Mouse (Mus musculus) intestine, embryonic 14.5 days (tissue): ENCODE results near the gene Jaml. TPM values are rescaled to one million over a fixed set of nuclear protein-coding genes. Genes with fewer than 3 reads are reported as not detected.

ENCODE experiments used
- ATAC-seq: fragments of 200-750 bp; cut with Nextera tagmentation; replicated peaks from 2 replicates; pipeline ENCODE4 v1.8.0; 2017; ENCODE audit warnings: low read depth, moderate number of reproducible peaks, moderate TSS enrichment, moderate library complexity; ENCODE audit not compliant: low FRiP score, low TSS enrichment
- DNase-seq: peaks from one replicate; pipeline ENCODE4 v3.0.0-alpha.2; 2018; ENCODE audit warnings: low spot score
- H3K27ac ChIP-seq: fragments of 300-500 bp; sonication (generic); 2 replicates; pipeline ENCODE4 v1.5.1; 2014; ENCODE audit warnings: low read depth, mild to moderate bottlenecking, control low read depth
- H3K27me3 ChIP-seq: fragments of 300-500 bp; sonication (generic); replicated peaks from 2 replicates; pipeline ENCODE4 v1.6.1; 2014; ENCODE audit warnings: low read length, control low read depth; ENCODE audit not compliant: control insufficient read depth, insufficient read depth
- H3K36me3 ChIP-seq: fragments of 300-500 bp; sonication (generic); 2 replicates; pipeline ENCODE4 v1.6.1; 2014; ENCODE audit warnings: low read length, control low read depth; ENCODE audit not compliant: control insufficient read depth, insufficient read depth
- H3K4me1 ChIP-seq: fragments of 300-500 bp; sonication (generic); replicated peaks from 2 replicates; pipeline ENCODE4 v1.6.1; 2014; ENCODE audit warnings: low read length, control low read depth, mixed read lengths; ENCODE audit not compliant: control insufficient read depth, insufficient read depth
- H3K4me2 ChIP-seq: fragments of 300-500 bp; sonication (generic); 2 replicates; pipeline ENCODE4 v1.6.1; 2014; ENCODE audit warnings: low read length
- H3K4me3 ChIP-seq: fragments of 300-500 bp; sonication (generic); 2 replicates; pipeline ENCODE4 v1.5.1; 2014; ENCODE audit warnings: low read depth, low read length, control low read depth, mixed read lengths
- H3K9ac ChIP-seq: fragments of 300-500 bp; sonication (generic); 2 replicates; pipeline ENCODE4 v1.6.1; 2014; ENCODE audit warnings: mild to moderate bottlenecking, low read length
- H3K9me3 ChIP-seq: fragments of 300-500 bp; sonication (generic); 2 replicates; pipeline ENCODE4 v1.6.1; 2016; ENCODE audit warnings: low read length, control low read depth; ENCODE audit not compliant: control insufficient read depth
- WGBS: fragments of 180-500 bp; shearing (Covaris S2); extraction: QIAGEN DNeasy Blood & Tissue Kit; methylation state at CpG from one replicate; pipeline ENCODE4 v1.1.7; 2014; 5-methylcytosine and 5-hydroxymethylcytosine counted together
- polyA plus RNA-seq: library from polyadenylated mRNA; unstranded; fragments of >200 nt; fragmentation: Nextera tagmentation; extraction: Ambion mirVana; gene quantifications from 2 replicates; pipeline ENCODE4 v1.2.1, GENCODE M21; 2014

The Jaml gene
- polyA plus RNA-seq, 1 experiment from 2014 or later = 49.4 TPM

GRCm38 (mm10) chr9:45060151-45060550, 18.8 kb upstream of the Jaml start:
- no peak for ATAC-seq
- H3K36me3 ChIP-seq = no peaks in the 10 kb centered on the region

GRCm38 (mm10) chr9:45062677-45063076, 16.3 kb upstream of the Jaml start:
- Histone ChIP-seq H3K4me3 (no peak overlapping the region), H3K9me3 (no peaks in the 10 kb centered on the region), H3K27ac (no peak overlapping the region), H3K36me3 (no peaks in the 10 kb centered on the region), H3K4me1 (no peaks in the 10 kb centered on the region), H3K27me3 (0 out of 2 replicates have a peak, but pooled peaks cover 4% of the 10 kb centered on the region), H3K4me2 (no peak overlapping the region), H3K9ac (no peak overlapping the region)
- WGBS = 53% methylated on average over 3 of the region's 3 CpGs
- DNase-seq (no peak), ATAC-seq (no peak)

More at GRCm38 (mm10) chr9:45060151-45060550, 18.8 kb upstream of the Jaml start:
- WGBS = 45% methylated on average over 7 of the region's 7 CpGs
- Histone ChIP-seq H3K4me1 (no peaks in the 10 kb centered on the region), H3K27ac (0 out of 2 replicates have a peak overlapping the region, but pooled peaks have one; percentile 10), H3K4me3 (no peak overlapping the region), H3K27me3 (0 out of 2 replicates have a peak, but pooled peaks cover 4% of the 10 kb centered on the region), H3K4me2 (no peak overlapping the region), H3K9ac (no peak overlapping the region), H3K9me3 (no peaks in the 10 kb centered on the region)
- DNase-seq = no peak

- Histone ChIP-seq H3K9me3 (no peaks in the 10 kb centered on the region), H3K4me1 (no peaks in the 10 kb centered on the region), H3K27me3 (no peaks in the 10 kb centered on the region), H3K9ac (no peak overlapping the region), H3K27ac (no peak overlapping the region), H3K36me3 (no peaks in the 10 kb centered on the region), H3K4me3 (no peak overlapping the region), H3K4me2 (no peak overlapping the region)
- DNase-seq = no peak
- 82% methylated on average over 6 of the region's 6 CpGs for WGBS
- ATAC-seq = no peak
Measured at GRCm38 (mm10) chr9:45064421-45064820, 14.6 kb upstream of the Jaml start.

GRCm38 (mm10) chr9:45066735-45067134, 12.2 kb upstream of the Jaml start:
- Histone ChIP-seq H3K27ac (no peak overlapping the region), H3K4me1 (no peaks in the 10 kb centered on the region), H3K36me3 (no peaks in the 10 kb centered on the region), H3K4me2 (no peak overlapping the region), H3K4me3 (no peak overlapping the region), H3K27me3 (no peaks in the 10 kb centered on the region), H3K9me3 (no peaks in the 10 kb centered on the region), H3K9ac (no peak overlapping the region)
- no peak for ATAC-seq
- 76% methylated on average over 4 of the region's 4 CpGs for WGBS
- no peak for DNase-seq

GRCm38 (mm10) chr9:45071800-45072199, 7.2 kb upstream of the Jaml start:
- H3K4me2 ChIP-seq = no peak overlapping the region
- DNase-seq = no peak
- H3K9me3 ChIP-seq = no peaks in the 10 kb centered on the region
- H3K27me3 ChIP-seq = no peaks in the 10 kb centered on the region
- H3K27ac ChIP-seq = no peak overlapping the region
- 48% methylated on average over 3 of the region's 3 CpGs for WGBS
- H3K4me1 ChIP-seq = no peaks in the 10 kb centered on the region
- H3K4me3 ChIP-seq = no peak overlapping the region
- H3K36me3 ChIP-seq = no peaks in the 10 kb centered on the region
- no peak overlapping the region for H3K9ac ChIP-seq
- ATAC-seq = no peak

- ATAC-seq (no peak), DNase-seq (no peak)
- no peaks in the 10 kb centered on the region for H3K9me3 ChIP-seq
- no peak overlapping the region for H3K9ac ChIP-seq
- no peak overlapping the region for H3K4me3 ChIP-seq
- H3K27ac ChIP-seq = no peak overlapping the region
- 0 out of 2 replicates have a peak, but pooled peaks cover 5% of the 10 kb centered on the region for H3K27me3 ChIP-seq
- H3K4me2 ChIP-seq = no peak overlapping the region
- no peaks in the 10 kb centered on the region for H3K4me1 ChIP-seq
- WGBS = 58% methylated on average over 3 of the region's 3 CpGs
- H3K36me3 ChIP-seq = no peaks in the 10 kb centered on the region
Measured at GRCm38 (mm10) chr9:45077859-45078258, 1.1 kb upstream of the Jaml start.

- H3K36me3 ChIP-seq = no peaks in the 10 kb centered on the region
- no peak for ATAC-seq
- 0 out of 2 replicates have a peak, but pooled peaks cover 5% of the 10 kb centered on the region for H3K27me3 ChIP-seq
- no peak for DNase-seq
- H3K9me3 ChIP-seq = no peaks in the 10 kb centered on the region
- WGBS = 84% methylated on average over 3 of the region's 3 CpGs
- H3K4me3 ChIP-seq = no peak overlapping the region
- H3K4me1 ChIP-seq = no peaks in the 10 kb centered on the region
- H3K4me2 ChIP-seq = no peak overlapping the region
- no peak overlapping the region for H3K27ac ChIP-seq
- H3K9ac ChIP-seq = no peak overlapping the region
Measured at GRCm38 (mm10) chr9:45083132-45083531, 4.1 kb downstream of the Jaml start.

GRCm38 (mm10) chr9:45084556-45084955, 5.6 kb downstream of the Jaml start:
- WGBS = 69% methylated on average over 5 of the region's 5 CpGs
- 0 out of 2 replicates have a peak, but pooled peaks cover 5% of the 10 kb centered on the region for H3K27me3 ChIP-seq
- no peaks in the 10 kb centered on the region for H3K4me1 ChIP-seq
- DNase-seq (no peak), ATAC-seq (no peak)
- no peaks in the 10 kb centered on the region for H3K36me3 ChIP-seq
- H3K4me2 ChIP-seq = no peak overlapping the region
- H3K9me3 ChIP-seq = no peaks in the 10 kb centered on the region
- no peak overlapping the region for H3K4me3 ChIP-seq
- H3K27ac ChIP-seq = no peak overlapping the region
- H3K9ac ChIP-seq = no peak overlapping the region
